Mouse (Mus musculus): Measurements from ENCODE around the gene Mau2.
A peak's percentile ranks its signal among the peaks of the same experiment; 100 is the strongest.

DNA sequence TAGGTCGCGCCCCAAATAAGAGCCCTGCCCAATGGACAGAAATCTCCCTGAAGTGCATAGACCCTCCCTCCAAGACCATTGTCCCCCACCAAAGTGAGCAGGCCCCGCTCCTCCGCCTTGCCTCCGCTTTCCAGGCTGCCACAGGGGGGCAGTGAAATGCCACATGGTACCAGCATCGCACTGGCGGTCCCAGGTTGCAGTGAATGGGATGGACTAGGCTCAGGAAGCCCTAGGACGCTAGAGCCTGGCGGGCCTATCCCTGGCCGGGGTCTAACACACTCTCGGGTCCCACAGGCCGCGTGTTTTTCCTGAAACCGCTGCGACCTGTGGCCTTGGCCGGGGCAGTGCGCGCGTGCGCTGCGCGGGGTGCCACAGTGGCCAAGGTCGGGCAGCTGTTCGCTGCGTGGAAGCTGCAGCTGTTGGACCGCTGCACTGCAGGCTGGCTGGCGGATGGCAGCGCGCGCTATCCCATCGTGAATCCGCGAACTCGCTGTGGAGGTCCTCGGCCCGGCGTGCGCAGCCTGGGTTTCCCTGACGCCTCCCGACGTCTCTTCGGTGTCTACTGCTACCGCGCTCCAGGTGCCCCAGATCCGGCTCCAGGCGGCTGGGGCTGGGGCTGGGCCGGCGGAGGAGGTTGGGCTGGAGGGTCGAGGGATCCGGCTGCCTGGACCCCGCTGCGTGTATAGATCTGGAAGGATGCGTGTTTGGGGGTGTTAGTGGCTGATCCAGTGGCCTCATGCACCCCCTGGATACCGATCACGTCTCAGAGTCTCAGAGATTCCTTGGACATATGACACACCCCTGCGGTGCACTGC is 45.5 kb upstream of the Mau2 start:
- TF ChIP-seq CTCF (IDR thresholded peaks at IDR 0.05) (peak; percentile 75), POLR2A (IDR thresholded peaks at IDR 0.05; ENCODE audit: insufficient read depth, low read depth, low read length) (no peak), EP300 (IDR thresholded peaks at IDR 0.05; ENCODE audit: insufficient read depth, low read depth, low read length) (0 out of 2 replicates have a peak, but pooled peaks have one; percentile 18)

All from heart, adult 2 months (tissue).